Mouse (Mus musculus): ENCODE measurements around the gene Tor2a. TPM values are rescaled to one million over a fixed set of nuclear protein-coding genes. Genes with fewer than 3 reads are reported as not detected.
A peak's percentile ranks its signal among the peaks of the same experiment; 100 is the strongest.

The Tor2a gene
- polyA plus RNA-seq, 1 experiment from 2014 or later: 57.0 TPM

- H3K36me3 ChIP-seq (replicated peaks): no peaks in the 10 kb centered on the region
- H3K4me1 ChIP-seq: 0 out of 2 replicates have a peak, but pooled peaks cover 5% of the 10 kb centered on the region
- H3K27me3 ChIP-seq: peaks cover 13% of the 10 kb centered on the region
- H3K9me3 ChIP-seq: no peaks in the 10 kb centered on the region
- no peak overlapping the region; the same call in 1 of the 2 replicates for H3K9ac ChIP-seq
- WGBS: 37% methylated on average over 4 of the region's 4 CpGs
- H3K4me3 ChIP-seq (replicated peaks): no peak overlapping the region
- H3K4me2 ChIP-seq: no peak overlapping the region
- no peak for ATAC-seq (ENCODE audit: low FRiP score)
- H3K27ac ChIP-seq: peak overlapping the region; percentile 14; the same call in 1 of the 2 replicates
Observed at GRCm38 (mm10) chr2:32734480-32734879, 22.6 kb upstream of the Tor2a start.

- 0 out of 2 replicates have a peak, but pooled peaks cover 5% of the 10 kb centered on the region for H3K4me1 ChIP-seq
- H3K27me3 ChIP-seq: peaks cover 18% of the 10 kb centered on the region
- no peak overlapping the region for H3K4me2 ChIP-seq
- no peaks in the 10 kb centered on the region for H3K36me3 ChIP-seq (replicated peaks)
- 63% methylated on average over 4 of the region's 4 CpGs for WGBS
- no peak overlapping the region for H3K27ac ChIP-seq
- H3K4me3 ChIP-seq (replicated peaks): no peak overlapping the region
- no peaks in the 10 kb centered on the region for H3K9me3 ChIP-seq
- H3K9ac ChIP-seq: no peak overlapping the region
- no peak for ATAC-seq (ENCODE audit: low FRiP score)
Observed at GRCm38 (mm10) chr2:32734933-32735332, 22.1 kb upstream of the Tor2a start.

DNA sequence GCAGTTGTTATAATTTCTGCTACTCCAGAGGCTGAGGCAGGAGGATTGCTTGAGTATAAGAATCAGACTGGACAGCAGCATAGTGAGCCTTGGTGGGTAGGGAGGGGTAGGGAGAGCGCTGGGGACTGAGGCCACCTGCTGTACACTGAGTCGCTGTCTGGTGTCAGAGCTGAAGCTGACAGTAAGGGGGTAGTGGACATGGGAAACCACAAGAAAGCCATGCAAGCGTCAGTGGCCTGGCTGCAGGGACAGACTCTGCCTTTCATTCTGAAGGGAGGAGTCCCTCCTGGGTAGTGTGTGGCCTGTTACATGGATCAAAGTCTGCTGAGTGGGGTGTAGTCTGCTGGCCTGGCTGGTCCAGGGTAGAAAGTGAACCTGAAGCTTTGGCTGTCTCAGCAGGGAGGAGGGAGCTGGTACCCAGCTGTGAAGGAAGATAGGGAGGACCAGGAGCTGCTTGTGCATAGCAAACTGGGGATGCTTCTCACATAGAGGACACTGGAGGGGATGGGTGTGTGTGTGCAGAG is 20.7 kb upstream of the Tor2a start:
- Histone ChIP-seq H3K9ac (no peak overlapping the region), H3K4me2 (no peak overlapping the region), H3K36me3 (replicated peaks) (no peaks in the 10 kb centered on the region), H3K4me1 (peaks cover 15% of the 10 kb centered on the region), H3K4me3 (replicated peaks) (no peak overlapping the region), H3K9me3 (no peaks in the 10 kb centered on the region), H3K27me3 (peaks cover 25% of the 10 kb centered on the region), H3K27ac (no peak overlapping the region)
- 62% methylated on average over 3 of the region's 3 CpGs for WGBS
- no peak for ATAC-seq (ENCODE audit: low FRiP score)

GRCm38 (mm10) chr2:32737008-32737407 is 20.0 kb upstream of the Tor2a start:
- Histone ChIP-seq H3K4me3 (replicated peaks) (no peak overlapping the region), H3K27me3 (peaks cover 21% of the 10 kb centered on the region), H3K9ac (no peak overlapping the region), H3K4me1 (peaks cover 21% of the 10 kb centered on the region), H3K27ac (no peak overlapping the region), H3K9me3 (no peaks in the 10 kb centered on the region), H3K4me2 (no peak overlapping the region), H3K36me3 (replicated peaks) (no peaks in the 10 kb centered on the region)
- ATAC-seq (ENCODE audit: low FRiP score): no peak
- WGBS: 49% methylated on average over 6 of the region's 6 CpGs

DNA sequence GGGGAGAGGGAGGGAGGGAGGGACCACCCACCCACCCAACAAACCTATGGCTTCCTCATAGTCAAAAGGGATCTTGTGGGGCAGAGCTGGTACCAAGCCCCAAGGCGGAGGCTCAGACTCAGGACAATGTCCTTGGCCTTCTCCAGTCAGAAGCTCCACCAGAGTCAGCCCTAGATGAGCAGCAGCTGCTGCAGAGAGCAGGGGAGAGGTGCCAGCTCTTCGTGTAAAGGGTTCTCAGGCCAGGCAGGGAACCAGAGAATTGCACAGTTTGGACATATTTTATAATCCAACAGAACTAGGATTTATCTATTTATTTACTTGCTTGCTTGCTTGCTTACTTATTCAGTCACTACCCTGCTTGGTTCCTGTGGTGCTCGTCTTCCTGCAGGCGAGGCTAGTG is 17.7 kb upstream of the Tor2a start:
- no peak overlapping the region for H3K4me3 ChIP-seq (replicated peaks)
- H3K36me3 ChIP-seq (replicated peaks): no peaks in the 10 kb centered on the region
- H3K9ac ChIP-seq: no peak overlapping the region
- H3K4me1 ChIP-seq: peaks cover 39% of the 10 kb centered on the region
- no peak overlapping the region for H3K4me2 ChIP-seq
- no peak overlapping the region for H3K27ac ChIP-seq
- WGBS: 80% methylated on average over 4 of the region's 4 CpGs
- H3K27me3 ChIP-seq: peaks cover 20% of the 10 kb centered on the region; the same call in 1 of the 2 replicates
- no peak for ATAC-seq (ENCODE audit: low FRiP score)
- no peaks in the 10 kb centered on the region for H3K9me3 ChIP-seq

GRCm38 (mm10) chr2:32740916-32741272 is 16.1 kb upstream of the Tor2a start, which contains the start of gene 6330409D20Rik:
Gene 6330409D20Rik, minus strand, starts transcription at chr2:32741016.
- Histone ChIP-seq H3K27ac (peak within 1 kb of the TSS; percentile 88), H3K4me3 (replicated peaks) (peak within 1 kb of the TSS; percentile 68), H3K4me1 (peaks cover 36% of the 10 kb centered on the region), H3K9ac (peak within 1 kb of the TSS; percentile 77), H3K36me3 (replicated peaks) (peaks cover 13% of the 10 kb centered on the region), H3K9me3 (no peaks in the 10 kb centered on the region), H3K27me3 (peaks cover 20% of the 10 kb centered on the region; the same call in 1 of the 2 replicates), H3K4me2 (peak within 1 kb of the TSS; percentile 96)
- WGBS: 5% methylated on average over 11 of the region's 11 CpGs
- ATAC-seq (ENCODE audit: low FRiP score): 0 out of 2 replicates have a peak, but pooled peaks have one; percentile 0

DNA sequence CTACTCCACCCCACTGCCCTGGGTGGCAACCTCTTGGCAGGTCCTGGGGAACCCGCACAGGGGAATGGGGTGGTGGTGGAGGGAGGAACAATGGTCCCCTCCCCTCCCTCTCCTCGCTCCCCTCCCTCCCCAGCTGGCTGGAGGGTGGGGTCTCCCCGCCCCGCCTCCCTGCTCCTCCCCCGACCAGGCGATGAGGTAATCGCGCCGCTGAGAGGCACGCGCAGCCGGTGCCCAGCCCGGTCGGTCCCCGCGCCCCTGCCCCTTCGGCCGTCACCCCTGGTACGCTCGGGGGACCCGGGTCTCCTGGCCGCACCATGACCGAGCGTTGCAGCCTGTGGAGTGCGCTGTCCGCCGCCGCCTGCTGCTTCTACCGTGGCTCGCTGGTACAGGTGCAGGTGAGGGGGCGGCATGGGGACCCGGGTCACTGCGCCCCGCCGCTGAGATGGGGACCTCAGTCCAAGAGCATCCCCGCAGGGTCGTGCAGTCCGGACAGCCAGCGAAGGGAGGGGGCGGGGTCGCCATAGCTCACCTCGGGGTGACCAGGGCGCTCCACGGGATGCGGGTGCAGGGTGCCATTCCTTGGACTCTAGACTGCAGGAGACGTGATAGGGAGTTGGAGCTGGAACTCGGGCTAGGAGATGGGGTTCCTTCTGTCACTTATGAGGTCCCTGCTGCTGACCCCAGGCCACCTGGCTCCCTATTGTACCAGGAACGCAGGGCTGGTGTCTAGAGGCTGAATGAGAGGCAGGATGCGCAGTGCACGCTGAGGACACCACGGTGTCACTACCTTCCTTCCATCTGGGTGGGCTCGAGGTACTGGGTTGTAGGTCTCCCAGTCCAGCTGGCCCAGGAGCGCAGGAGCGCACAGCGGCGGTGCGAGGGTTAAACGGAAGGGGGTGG is 15.5 kb upstream of the Tor2a start:
- WGBS: under 1% methylated on average over 53 of the region's 58 CpGs
- H3K9ac ChIP-seq: peak overlapping the region; percentile 77
- peak overlapping the region; percentile 96 for H3K4me2 ChIP-seq
- H3K27me3 ChIP-seq: peaks cover 16% of the 10 kb centered on the region; the same call in 1 of the 2 replicates
- H3K4me1 ChIP-seq: peaks cover 36% of the 10 kb centered on the region
- H3K9me3 ChIP-seq: no peaks in the 10 kb centered on the region
- H3K4me3 ChIP-seq (replicated peaks): peak overlapping the region; percentile 68
- ATAC-seq (ENCODE audit: low FRiP score): peak; percentile 66
- peak overlapping the region; percentile 88 for H3K27ac ChIP-seq
- peaks cover 19% of the 10 kb centered on the region for H3K36me3 ChIP-seq (replicated peaks)

DNA sequence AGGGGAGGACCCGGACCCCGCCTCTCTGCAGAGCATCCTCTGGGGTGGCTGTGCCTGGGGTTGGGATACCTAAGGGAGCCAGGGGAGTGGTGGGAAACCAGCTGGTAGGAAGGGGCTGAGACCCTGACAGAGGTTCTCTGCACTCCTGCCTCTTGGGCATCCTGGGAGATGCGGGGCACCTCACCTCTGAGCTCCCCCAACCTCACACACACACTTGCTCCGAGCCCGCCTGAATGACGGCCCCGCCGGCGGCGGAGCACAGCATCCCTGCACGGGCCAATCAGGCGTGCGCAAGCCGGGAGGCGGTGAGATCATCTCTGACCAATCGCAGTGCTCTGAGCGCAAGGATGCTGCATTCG is 14.9 kb upstream of the Tor2a start:
- peak overlapping the region; percentile 96 for H3K4me2 ChIP-seq
- H3K27ac ChIP-seq: peak overlapping the region; percentile 88
- peak overlapping the region; percentile 77 for H3K9ac ChIP-seq
- ATAC-seq (ENCODE audit: low FRiP score): peak; percentile 93
- peaks cover 25% of the 10 kb centered on the region for H3K36me3 ChIP-seq (replicated peaks)
- H3K27me3 ChIP-seq: peaks cover 12% of the 10 kb centered on the region; the same call in 1 of the 2 replicates
- peaks cover 36% of the 10 kb centered on the region for H3K4me1 ChIP-seq
- 2% methylated on average over 18 of the region's 18 CpGs for WGBS
- no peaks in the 10 kb centered on the region for H3K9me3 ChIP-seq
- peak overlapping the region; percentile 68 for H3K4me3 ChIP-seq (replicated peaks)

GRCm38 (mm10) chr2:32744272-32744982 is 12.6 kb upstream of the Tor2a start:
- Histone ChIP-seq H3K36me3 (replicated peaks) (peaks cover 33% of the 10 kb centered on the region), H3K4me3 (replicated peaks) (no peak overlapping the region), H3K27me3 (peaks cover 12% of the 10 kb centered on the region; the same call in 1 of the 2 replicates), H3K4me2 (no peak overlapping the region), H3K4me1 (peaks cover 36% of the 10 kb centered on the region), H3K27ac (no peak overlapping the region), H3K9ac (no peak overlapping the region), H3K9me3 (no peaks in the 10 kb centered on the region)
- ATAC-seq (ENCODE audit: low FRiP score): no peak
- whole genome bisulfite sequencing: 80% methylated on average over 15 of the region's 15 CpGs

DNA sequence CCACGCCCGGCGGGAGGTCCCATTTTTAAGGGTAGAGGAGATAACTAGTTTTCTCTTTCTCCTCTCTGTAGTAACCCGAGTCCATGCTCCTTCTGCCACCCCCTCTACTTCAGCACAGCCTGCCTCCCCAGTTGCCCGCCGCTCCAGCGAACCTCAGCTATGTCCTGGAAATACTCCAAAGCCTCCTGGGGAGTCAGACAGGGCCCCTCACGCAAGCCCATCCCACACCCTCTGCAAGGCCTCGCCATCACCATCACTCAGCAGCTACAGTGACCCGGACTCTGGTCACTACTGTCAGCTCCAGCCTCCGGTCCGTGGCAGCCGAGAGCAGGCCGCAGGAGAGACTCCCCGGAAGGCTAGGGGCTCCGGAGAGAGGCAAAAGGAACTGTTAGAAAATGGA is 8.0 kb upstream of the Tor2a start:
- H3K36me3 ChIP-seq (replicated peaks): peaks cover 60% of the 10 kb centered on the region
- H3K4me3 ChIP-seq (replicated peaks): no peak overlapping the region
- H3K27me3 ChIP-seq: no peaks in the 10 kb centered on the region
- H3K9ac ChIP-seq: no peak overlapping the region
- 89% methylated on average over 16 of the region's 16 CpGs for WGBS
- no peaks in the 10 kb centered on the region for H3K9me3 ChIP-seq
- H3K4me1 ChIP-seq: peaks cover 26% of the 10 kb centered on the region
- H3K4me2 ChIP-seq: no peak overlapping the region
- ATAC-seq (ENCODE audit: low FRiP score): no peak
- H3K27ac ChIP-seq: no peak overlapping the region

- Histone ChIP-seq H3K36me3 (replicated peaks) (peaks cover 63% of the 10 kb centered on the region), H3K27me3 (no peaks in the 10 kb centered on the region), H3K27ac (peak overlapping the region; percentile 74), H3K4me3 (replicated peaks) (no peak overlapping the region), H3K9me3 (no peaks in the 10 kb centered on the region), H3K9ac (no peak overlapping the region), H3K4me1 (peaks cover 26% of the 10 kb centered on the region), H3K4me2 (no peak overlapping the region)
- ATAC-seq (ENCODE audit: low FRiP score): no peak
- 74% methylated on average over 7 of the region's 7 CpGs for WGBS
Observed at GRCm38 (mm10) chr2:32750199-32750598, 6.8 kb upstream of the Tor2a start.

Measured in forebrain, embryonic 12.5 days (tissue).